Mouse (Mus musculus): ENCODE results near the gene Tbl3. TPM values are rescaled to one million over a fixed set of nuclear protein-coding genes. Genes with fewer than 3 reads are reported as not detected.

Gene Tbl3
- polyA plus RNA-seq, 1 experiment from 2014 or later = 40.2 TPM

GRCm38 (mm10) chr17:24650070-24650616 is 57.3 kb downstream of the Tbl3 start, which contains the start of gene Slc9a3r2:
TSS of gene Slc9a3r2 (minus strand) at chr17:24650327.
- Histone ChIP-seq H3K4me2 (ENCODE audit: low read length) (peak within 1 kb of the TSS; percentile 97), H3K27ac (replicated peaks in 1 of 2; ENCODE audit: control insufficient read depth in 1 of 2, insufficient read depth in 1 of 2, low read depth in 2 of 2, low read length in 2 of 2) (peak within 1 kb of the TSS; percentile 6 to 64; a peak in 3 of 4 replicates), H3K4me3 (ENCODE audit: control insufficient read depth in 1 of 2, insufficient read depth in 1 of 2, low read depth in 1 of 2, low read length in 2 of 2) (peak within 1 kb of the TSS; percentile 57 to 75), H3K9ac (ENCODE audit: low read length) (peak within 1 kb of the TSS; percentile 88), H3K36me3 (ENCODE audit: control insufficient read depth, insufficient read depth, low read length) (0 out of 2 replicates have a peak, but pooled peaks cover 3% of the 10 kb centered on the region), H3K4me1 (ENCODE audit: control insufficient read depth in 2 of 2, insufficient read depth in 2 of 2, low read length in 2 of 2) (peaks cover 16 to 17% of the 10 kb centered on the region in 2 experiments; a peak in 2 of 4 replicates), H3K27me3 (ENCODE audit: control insufficient read depth, insufficient read depth, low read length) (no peaks in the 10 kb centered on the region), H3K9me3 (ENCODE audit: control insufficient read depth, low read length) (no peaks in the 10 kb centered on the region)
- under 1% methylated on average over 29 of the region's 41 CpGs for WGBS
- peak; percentile 62 for ATAC-seq (ENCODE audit: insufficient number of reproducible peaks, insufficient read depth, low FRiP score, low read depth)

GRCm38 (mm10) chr17:24649581-24650069 is 57.8 kb downstream of the Tbl3 start:
- Histone ChIP-seq H3K9ac (ENCODE audit: low read length) (peak overlapping the region; percentile 88), H3K27ac (replicated peaks in 1 of 2; ENCODE audit: control insufficient read depth in 1 of 2, insufficient read depth in 1 of 2, low read depth in 2 of 2, low read length in 2 of 2) (peak overlapping the region; percentile 6 to 64; a peak in 2 of 4 replicates), H3K4me3 (ENCODE audit: control insufficient read depth in 1 of 2, insufficient read depth in 1 of 2, low read depth in 1 of 2, low read length in 2 of 2) (peak overlapping the region; percentile 57 to 75), H3K4me1 (ENCODE audit: control insufficient read depth in 2 of 2, insufficient read depth in 2 of 2, low read length in 2 of 2) (peaks cover 21 to 22% of the 10 kb centered on the region in 2 experiments), H3K27me3 (ENCODE audit: control insufficient read depth, insufficient read depth, low read length) (no peaks in the 10 kb centered on the region), H3K36me3 (ENCODE audit: control insufficient read depth, insufficient read depth, low read length) (0 out of 2 replicates have a peak, but pooled peaks cover 3% of the 10 kb centered on the region), H3K4me2 (ENCODE audit: low read length) (peak overlapping the region; percentile 97), H3K9me3 (ENCODE audit: control insufficient read depth, low read length) (no peaks in the 10 kb centered on the region)
- under 1% methylated on average over 35 of the region's 35 CpGs for WGBS
- 0 out of 2 replicates have a peak, but pooled peaks have one; percentile 14 for ATAC-seq (ENCODE audit: insufficient number of reproducible peaks, insufficient read depth, low FRiP score, low read depth)

- WGBS = 69% methylated on average over 10 of the region's 10 CpGs
- peak overlapping the region; percentile 88 for H3K9ac ChIP-seq (ENCODE audit: low read length)
- H3K27me3 ChIP-seq (ENCODE audit: control insufficient read depth, insufficient read depth, low read length) = no peaks in the 10 kb centered on the region
- H3K4me3 ChIP-seq (ENCODE audit: control insufficient read depth in 1 of 2, insufficient read depth in 1 of 2, low read depth in 1 of 2, low read length in 2 of 2) = peak overlapping the region; percentile 57 to 75
- H3K4me1 ChIP-seq (ENCODE audit: control insufficient read depth in 2 of 2, insufficient read depth in 2 of 2, low read length in 2 of 2) = peaks cover 28 to 30% of the 10 kb centered on the region in 2 experiments
- ATAC-seq (ENCODE audit: insufficient number of reproducible peaks, insufficient read depth, low FRiP score, low read depth) = no peak
- peak overlapping the region in 1 of 2 experiments; percentile 25; a peak in 2 of 4 replicates for H3K27ac ChIP-seq (replicated peaks in 1 of 2; ENCODE audit: control insufficient read depth in 1 of 2, insufficient read depth in 1 of 2, low read depth in 2 of 2, low read length in 2 of 2)
- 0 out of 2 replicates have a peak, but pooled peaks cover 3% of the 10 kb centered on the region for H3K36me3 ChIP-seq (ENCODE audit: control insufficient read depth, insufficient read depth, low read length)
- H3K4me2 ChIP-seq (ENCODE audit: low read length) = peak overlapping the region; percentile 97
- H3K9me3 ChIP-seq (ENCODE audit: control insufficient read depth, low read length) = no peaks in the 10 kb centered on the region
These were observed 58.6 kb downstream of the Tbl3 start for GRCm38 (mm10) chr17:24648731-24649377.

Other genes with a start within 250 kb of the Tbl3 start
- gene E4f1, start 237.3 kb downstream of the Tbl3 start, polyA plus RNA-seq (2014; fragmentation: Nextera tagmentation; extraction: Ambion mirVana) = 16.0 and 17.6 TPM in 2 replicates
- gene Pgp, start 237.3 kb downstream of the Tbl3 start, polyA plus RNA-seq (2014; fragmentation: Nextera tagmentation; extraction: Ambion mirVana) = 65.7 and 66.6 TPM in 2 replicates
- not detected in 2 replicates for gene Bricd5, start 233.8 kb downstream of the Tbl3 start, polyA plus RNA-seq (2014; fragmentation: Nextera tagmentation; extraction: Ambion mirVana)
- 15.2 and 17.5 TPM in 2 replicates for gene Mlst8, start 228.6 kb downstream of the Tbl3 start, polyA plus RNA-seq (2014; fragmentation: Nextera tagmentation; extraction: Ambion mirVana)
- 0.26 and 0.62 TPM in 2 replicates for gene Caskin1, start 219.1 kb downstream of the Tbl3 start, polyA plus RNA-seq (2014; fragmentation: Nextera tagmentation; extraction: Ambion mirVana)
- gene Traf7, start 179.7 kb downstream of the Tbl3 start, polyA plus RNA-seq (2014; fragmentation: Nextera tagmentation; extraction: Ambion mirVana) = 68.8 and 74.4 TPM in 2 replicates
- 1.7 and 1.9 TPM in 2 replicates for gene Rab26, start 173.4 kb downstream of the Tbl3 start, polyA plus RNA-seq (2014; fragmentation: Nextera tagmentation; extraction: Ambion mirVana)
- gene Pkd1, start 157.8 kb downstream of the Tbl3 start, polyA plus RNA-seq (2014; fragmentation: Nextera tagmentation; extraction: Ambion mirVana) = 16.8 and 18.0 TPM in 2 replicates
- 49.1 and 51.1 TPM in 2 replicates for gene Tsc2, start 75.0 kb downstream of the Tbl3 start, polyA plus RNA-seq (2014; fragmentation: Nextera tagmentation; extraction: Ambion mirVana)
- gene Nthl1, start 75.0 kb downstream of the Tbl3 start, polyA plus RNA-seq (2014; fragmentation: Nextera tagmentation; extraction: Ambion mirVana) = 7.3 and 7.7 TPM in 2 replicates
- gene Slc9a3r2, start 57.3 kb downstream of the Tbl3 start, polyA plus RNA-seq (2014; fragmentation: Nextera tagmentation; extraction: Ambion mirVana) = 59.6 and 60.9 TPM in 2 replicates
- gene Npw, start 49.2 kb downstream of the Tbl3 start, polyA plus RNA-seq (2014; fragmentation: Nextera tagmentation; extraction: Ambion mirVana) = not detected in 2 replicates
- gene Zfp598, start 38.0 kb downstream of the Tbl3 start, polyA plus RNA-seq (2014; fragmentation: Nextera tagmentation; extraction: Ambion mirVana) = 18.4 and 19.4 TPM in 2 replicates
- gene Syngr3, start 17.7 kb downstream of the Tbl3 start, polyA plus RNA-seq (2014; fragmentation: Nextera tagmentation; extraction: Ambion mirVana) = 0.42 and 0.69 TPM in 2 replicates
- gene Gfer, start 11.5 kb downstream of the Tbl3 start, polyA plus RNA-seq (2014; fragmentation: Nextera tagmentation; extraction: Ambion mirVana) = 29.3 and 29.7 TPM in 2 replicates
- gene Noxo1, start 11.4 kb downstream of the Tbl3 start, polyA plus RNA-seq (2014; fragmentation: Nextera tagmentation; extraction: Ambion mirVana) = 0.68 and 1.1 TPM in 2 replicates
- gene Rnf151, start 10.4 kb upstream of the Tbl3 start, polyA plus RNA-seq (2014; fragmentation: Nextera tagmentation; extraction: Ambion mirVana) = not detected in 2 replicates
- gene Rps2, start 10.5 kb upstream of the Tbl3 start, polyA plus RNA-seq (2014; fragmentation: Nextera tagmentation; extraction: Ambion mirVana) = 919 and 1,010 TPM in 2 replicates
- 556 and 564 TPM in 2 replicates for gene Ndufb10, start 16.8 kb upstream of the Tbl3 start, polyA plus RNA-seq (2014; fragmentation: Nextera tagmentation; extraction: Ambion mirVana)
- 1.3 and 1.7 TPM in 2 replicates for gene Rpl3l, start 20.2 kb upstream of the Tbl3 start, polyA plus RNA-seq (2014; fragmentation: Nextera tagmentation; extraction: Ambion mirVana)
- gene Msrb1, start 29.0 kb upstream of the Tbl3 start, polyA plus RNA-seq (2014; fragmentation: Nextera tagmentation; extraction: Ambion mirVana) = 26.8 and 27.2 TPM in 2 replicates
- gene Hs3st6, start 45.3 kb upstream of the Tbl3 start, polyA plus RNA-seq (2014; fragmentation: Nextera tagmentation; extraction: Ambion mirVana) = 0.18 and 0.43 TPM in 2 replicates
- gene Meiob, start 96.6 kb upstream of the Tbl3 start, polyA plus RNA-seq (2014; fragmentation: Nextera tagmentation; extraction: Ambion mirVana) = not detected in 2 replicates
- gene Hagh, start 132.5 kb upstream of the Tbl3 start, polyA plus RNA-seq (2014; fragmentation: Nextera tagmentation; extraction: Ambion mirVana) = 62.7 and 68.4 TPM in 2 replicates
- 46.5 and 47.2 TPM in 2 replicates for gene Fahd1, start 142.7 kb upstream of the Tbl3 start, polyA plus RNA-seq (2014; fragmentation: Nextera tagmentation; extraction: Ambion mirVana)
- not detected in 2 replicates for gene Igfals, start 158.3 kb upstream of the Tbl3 start, polyA plus RNA-seq (2014; fragmentation: Nextera tagmentation; extraction: Ambion mirVana)
- gene Nubp2, start 178.7 kb upstream of the Tbl3 start, polyA plus RNA-seq (2014; fragmentation: Nextera tagmentation; extraction: Ambion mirVana) = 37.8 and 39.8 TPM in 2 replicates
- gene Spsb3, start 179.0 kb upstream of the Tbl3 start, polyA plus RNA-seq (2014; fragmentation: Nextera tagmentation; extraction: Ambion mirVana) = 26.8 and 28.2 TPM in 2 replicates
- gene Eme2, start 187.4 kb upstream of the Tbl3 start, polyA plus RNA-seq (2014; fragmentation: Nextera tagmentation; extraction: Ambion mirVana) = 14.7 and 16.0 TPM in 2 replicates
- gene Mrps34, start 187.5 kb upstream of the Tbl3 start, polyA plus RNA-seq (2014; fragmentation: Nextera tagmentation; extraction: Ambion mirVana) = 82.1 and 82.8 TPM in 2 replicates
- gene Nme3, start 188.8 kb upstream of the Tbl3 start, polyA plus RNA-seq (2014; fragmentation: Nextera tagmentation; extraction: Ambion mirVana) = 39.4 and 43.9 TPM in 2 replicates
- gene Mapk8ip3, start 229.3 kb upstream of the Tbl3 start, polyA plus RNA-seq (2014; fragmentation: Nextera tagmentation; extraction: Ambion mirVana) = 27.8 and 31.0 TPM in 2 replicates

All from heart, embryonic 14.5 days (tissue).